Comparison of ENCODE assay signal across 10 mouse cellular contexts in genomic region chr4:88830523-88830922, GRCm38 (mm10). TPM values are rescaled to one million over a fixed set of nuclear protein-coding genes. Genes with fewer than 3 reads are reported as not detected.
DNase-seq lines count a peak whose midpoint lies in the region; ATAC-seq lines count a peak whose summit lies in the region.
"Had no signal": no experiment of that assay in that cellular context is flagged by ENCODE, and none has a peak within 500 bp of the region (broad histone marks: within the 10 kb centered on the region; RNA-seq: fewer than 3 reads in every experiment).

No protein-coding gene starts in this region.

- no peak overlapping the region for H3K27ac ChIP-seq in forebrain, embryonic 14.5 days (ENCODE audit: low read depth, low read length)
- no peak overlapping the region for H3K27ac ChIP-seq in forebrain, embryonic 11.5 days (ENCODE audit: low read depth, low read length)
- H3K27ac ChIP-seq in limb, embryonic 11.5 days (replicated peaks; ENCODE audit: low read depth, low read length) = no peak overlapping the region
- no peak overlapping the region for H3K27ac ChIP-seq in limb, embryonic 10.5 days
- H3K27ac ChIP-seq in midbrain, embryonic 15.5 days = no peak overlapping the region

- peak; percentile 48 for DNase-seq in forebrain, embryonic 14.5 days (ENCODE audit: low spot score)
- no peak for DNase-seq in forebrain, embryonic 11.5 days (ENCODE audit: low spot score)
- peak; percentile 38 for DNase-seq in limb, embryonic 11.5 days (ENCODE audit: low spot score)
- DNase-seq in limb, embryonic 10.5 days (ENCODE audit: low spot score) = no peak
- DNase-seq in adrenal gland, postnatal 14 days = peak; percentile 26
- peak; percentile 46 to 51 for DNase-seq in left cerebral cortex, postnatal 14 days (ENCODE audit: low spot score in 2 of 2)
- peak; percentile 45 for DNase-seq in thymus, postnatal 0 days (ENCODE audit: low spot score)

- no peak overlapping the region for H3K4me2 ChIP-seq in forebrain, embryonic 14.5 days (ENCODE audit: low read length)
- no peak overlapping the region for H3K4me2 ChIP-seq in forebrain, embryonic 11.5 days (ENCODE audit: low read depth, low read length, severe bottlenecking)
- no peak overlapping the region for H3K4me2 ChIP-seq in limb, embryonic 11.5 days (ENCODE audit: low read depth, severe bottlenecking)
- no peak overlapping the region for H3K4me2 ChIP-seq in midbrain, embryonic 15.5 days

- H3K4me3 ChIP-seq in forebrain, embryonic 14.5 days (ENCODE audit: low read depth, low read length) = no peak overlapping the region
- H3K4me3 ChIP-seq in forebrain, embryonic 11.5 days (ENCODE audit: low read depth, low read length) = no peak overlapping the region
- no peak overlapping the region for H3K4me3 ChIP-seq in limb, embryonic 11.5 days (ENCODE audit: low read depth, low read length)
- H3K4me3 ChIP-seq in limb, embryonic 10.5 days = no peak overlapping the region
- no peak overlapping the region for H3K4me3 ChIP-seq in midbrain, embryonic 15.5 days
- H3K4me3 ChIP-seq: erythroblast, embryonic 14.5 days had no signal

- H3K9me3 ChIP-seq in forebrain, embryonic 14.5 days (replicated peaks; ENCODE audit: control insufficient read depth, low read length) = no peaks in the 10 kb centered on the region
- H3K9me3 ChIP-seq in forebrain, embryonic 11.5 days (ENCODE audit: control insufficient read depth, low read length) = no peaks in the 10 kb centered on the region
- H3K9me3 ChIP-seq in limb, embryonic 11.5 days (ENCODE audit: control insufficient read depth, low read length) = no peaks in the 10 kb centered on the region
- H3K9me3 ChIP-seq in limb, embryonic 10.5 days (replicated peaks) = no peaks in the 10 kb centered on the region
- H3K9me3 ChIP-seq in midbrain, embryonic 15.5 days = no peaks in the 10 kb centered on the region

- no peaks in the 10 kb centered on the region for H3K36me3 ChIP-seq in forebrain, embryonic 14.5 days (ENCODE audit: control insufficient read depth, insufficient read depth, low read length)
- no peaks in the 10 kb centered on the region for H3K36me3 ChIP-seq in forebrain, embryonic 11.5 days (ENCODE audit: control insufficient read depth, insufficient read depth, low read length)
- no peaks in the 10 kb centered on the region for H3K36me3 ChIP-seq in limb, embryonic 11.5 days (ENCODE audit: control insufficient read depth, insufficient read depth, low read length)
- H3K36me3 ChIP-seq in limb, embryonic 10.5 days = no peaks in the 10 kb centered on the region
- H3K36me3 ChIP-seq in midbrain, embryonic 15.5 days (replicated peaks) = no peaks in the 10 kb centered on the region

- intact Hi-C loops in left cerebral cortex, postnatal 14 days (cut with DNase I) = no loop called here

- H3K4me1 ChIP-seq in forebrain, embryonic 14.5 days (ENCODE audit: control insufficient read depth, insufficient read depth, low read length) = no peaks in the 10 kb centered on the region
- H3K4me1 ChIP-seq in forebrain, embryonic 11.5 days (replicated peaks; ENCODE audit: control insufficient read depth, insufficient read depth, low read length) = no peaks in the 10 kb centered on the region
- no peaks in the 10 kb centered on the region for H3K4me1 ChIP-seq in limb, embryonic 11.5 days (ENCODE audit: control insufficient read depth, insufficient read depth, low read length)
- no peaks in the 10 kb centered on the region for H3K4me1 ChIP-seq in limb, embryonic 10.5 days
- no peaks in the 10 kb centered on the region for H3K4me1 ChIP-seq in midbrain, embryonic 15.5 days

- no peaks in the 10 kb centered on the region for H3K27me3 ChIP-seq in forebrain, embryonic 14.5 days (replicated peaks; ENCODE audit: control insufficient read depth, insufficient read depth, low read length)
- no peaks in the 10 kb centered on the region for H3K27me3 ChIP-seq in forebrain, embryonic 11.5 days (ENCODE audit: control insufficient read depth, insufficient read depth, low read length)
- H3K27me3 ChIP-seq in limb, embryonic 11.5 days (ENCODE audit: control insufficient read depth, insufficient read depth, low read length) = no peaks in the 10 kb centered on the region
- no peaks in the 10 kb centered on the region for H3K27me3 ChIP-seq in limb, embryonic 10.5 days (ENCODE audit: low read depth, poor library complexity, severe bottlenecking)
- no peaks in the 10 kb centered on the region for H3K27me3 ChIP-seq in midbrain, embryonic 15.5 days (replicated peaks)

- 23% methylated on average over 4 of the region's 4 CpGs for WGBS in forebrain, embryonic 14.5 days
- WGBS in forebrain, embryonic 11.5 days = 31% methylated on average over 4 of the region's 4 CpGs
- WGBS in limb, embryonic 11.5 days = 31% methylated on average over 4 of the region's 4 CpGs
- WGBS in limb, embryonic 10.5 days = 33% methylated on average over 4 of the region's 4 CpGs
- 24% methylated on average over 4 of the region's 4 CpGs for WGBS in midbrain, embryonic 15.5 days

- H3K9ac ChIP-seq in forebrain, embryonic 14.5 days (ENCODE audit: low read length) = no peak overlapping the region
- H3K9ac ChIP-seq in forebrain, embryonic 11.5 days (ENCODE audit: low read length) = no peak overlapping the region
- H3K9ac ChIP-seq in limb, embryonic 11.5 days (ENCODE audit: low read length) = no peak overlapping the region
- no peak overlapping the region for H3K9ac ChIP-seq in midbrain, embryonic 15.5 days

- no peak for ATAC-seq in forebrain, embryonic 14.5 days
- no peak for ATAC-seq in forebrain, embryonic 11.5 days (replicated peaks; ENCODE audit: low FRiP score)
- ATAC-seq in limb, embryonic 11.5 days (ENCODE audit: insufficient number of reproducible peaks, low FRiP score, low TSS enrichment, low read depth) = no peak
- no peak for ATAC-seq in midbrain, embryonic 15.5 days (replicated peaks)

RNA-seq across cellular contexts. Expression of gene Ifna6, which starts 3.3 kb away (rescaled TPM):
- not detected in 2 replicates for polyA plus RNA-seq in forebrain, embryonic 14.5 days (2014; fragmentation: Nextera tagmentation; extraction: Ambion mirVana)
- not detected in 2 replicates for polyA plus RNA-seq in forebrain, embryonic 11.5 days (2014; fragmentation: Nextera tagmentation; extraction: Ambion mirVana)
- polyA plus RNA-seq in limb, embryonic 11.5 days (2014; fragmentation: Nextera tagmentation; extraction: Ambion mirVana) = not detected in 2 replicates
- not detected in 2 replicates for polyA plus RNA-seq in limb, embryonic 10.5 days (2016; fragmentation: Nextera tagmentation; extraction: Ambion mirVana)
- total RNA-seq in adrenal gland, postnatal 14 days (2021) = not detected in 2 replicates
- total RNA-seq in left cerebral cortex, postnatal 14 days (2021) = not detected
- not detected in 2 replicates for polyA plus RNA-seq in thymus, postnatal 0 days (2015; fragmentation: Nextera tagmentation; extraction: Ambion mirVana)
- not detected in 2 replicates for polyA plus RNA-seq in midbrain, embryonic 15.5 days (2015; fragmentation: Nextera tagmentation; extraction: Ambion mirVana)
- total RNA-seq: left cerebral cortex, postnatal 25 days had no signal
- polyA plus RNA-seq: erythroblast, embryonic 14.5 days had no signal

RNA-seq across cellular contexts. Expression of gene Ifna5, which starts 4.8 kb away (rescaled TPM):
- not detected in 2 replicates for polyA plus RNA-seq in forebrain, embryonic 14.5 days (2014; fragmentation: Nextera tagmentation; extraction: Ambion mirVana)
- not detected in 2 replicates for polyA plus RNA-seq in forebrain, embryonic 11.5 days (2014; fragmentation: Nextera tagmentation; extraction: Ambion mirVana)
- not detected in 2 replicates for polyA plus RNA-seq in limb, embryonic 11.5 days (2014; fragmentation: Nextera tagmentation; extraction: Ambion mirVana)
- not detected in 2 replicates for polyA plus RNA-seq in limb, embryonic 10.5 days (2016; fragmentation: Nextera tagmentation; extraction: Ambion mirVana)
- total RNA-seq in adrenal gland, postnatal 14 days (2021) = not detected in 2 replicates
- total RNA-seq in left cerebral cortex, postnatal 14 days (2021) = not detected
- not detected in 2 replicates for polyA plus RNA-seq in thymus, postnatal 0 days (2015; fragmentation: Nextera tagmentation; extraction: Ambion mirVana)
- not detected in 2 replicates for polyA plus RNA-seq in midbrain, embryonic 15.5 days (2015; fragmentation: Nextera tagmentation; extraction: Ambion mirVana)
- total RNA-seq: left cerebral cortex, postnatal 25 days had no signal
- polyA plus RNA-seq: erythroblast, embryonic 14.5 days had no signal

RNA-seq across cellular contexts. Expression of gene Ifna11, which starts 10.8 kb away (rescaled TPM):
- polyA plus RNA-seq in forebrain, embryonic 14.5 days (2014; fragmentation: Nextera tagmentation; extraction: Ambion mirVana) = not detected in 2 replicates
- not detected in 2 replicates for polyA plus RNA-seq in forebrain, embryonic 11.5 days (2014; fragmentation: Nextera tagmentation; extraction: Ambion mirVana)
- not detected in 2 replicates for polyA plus RNA-seq in limb, embryonic 11.5 days (2014; fragmentation: Nextera tagmentation; extraction: Ambion mirVana)
- not detected in 2 replicates for polyA plus RNA-seq in limb, embryonic 10.5 days (2016; fragmentation: Nextera tagmentation; extraction: Ambion mirVana)
- total RNA-seq in adrenal gland, postnatal 14 days (2021) = not detected in 2 replicates
- total RNA-seq in left cerebral cortex, postnatal 14 days (2021) = not detected
- polyA plus RNA-seq in thymus, postnatal 0 days (2015; fragmentation: Nextera tagmentation; extraction: Ambion mirVana) = not detected in 2 replicates
- not detected in 2 replicates for polyA plus RNA-seq in midbrain, embryonic 15.5 days (2015; fragmentation: Nextera tagmentation; extraction: Ambion mirVana)
- total RNA-seq: left cerebral cortex, postnatal 25 days had no signal
- polyA plus RNA-seq: erythroblast, embryonic 14.5 days had no signal

RNA-seq across cellular contexts. Expression of gene Ifna4, which starts 11.1 kb away (rescaled TPM):
- not detected in 2 replicates for polyA plus RNA-seq in forebrain, embryonic 14.5 days (2014; fragmentation: Nextera tagmentation; extraction: Ambion mirVana)
- not detected in 2 replicates for polyA plus RNA-seq in forebrain, embryonic 11.5 days (2014; fragmentation: Nextera tagmentation; extraction: Ambion mirVana)
- not detected in 2 replicates for polyA plus RNA-seq in limb, embryonic 11.5 days (2014; fragmentation: Nextera tagmentation; extraction: Ambion mirVana)
- not detected in 2 replicates for polyA plus RNA-seq in limb, embryonic 10.5 days (2016; fragmentation: Nextera tagmentation; extraction: Ambion mirVana)
- not detected in 2 replicates for total RNA-seq in adrenal gland, postnatal 14 days (2021)
- total RNA-seq in left cerebral cortex, postnatal 14 days (2021) = not detected
- not detected in 2 replicates for polyA plus RNA-seq in thymus, postnatal 0 days (2015; fragmentation: Nextera tagmentation; extraction: Ambion mirVana)
- not detected in 2 replicates for polyA plus RNA-seq in midbrain, embryonic 15.5 days (2015; fragmentation: Nextera tagmentation; extraction: Ambion mirVana)
- total RNA-seq: left cerebral cortex, postnatal 25 days had no signal
- polyA plus RNA-seq: erythroblast, embryonic 14.5 days had no signal

RNA-seq across cellular contexts. Expression of gene Ifna7, which starts 14.5 kb away (rescaled TPM):
- polyA plus RNA-seq in forebrain, embryonic 14.5 days (2014; fragmentation: Nextera tagmentation; extraction: Ambion mirVana) = not detected in 2 replicates
- not detected in 2 replicates for polyA plus RNA-seq in forebrain, embryonic 11.5 days (2014; fragmentation: Nextera tagmentation; extraction: Ambion mirVana)
- not detected in 2 replicates for polyA plus RNA-seq in limb, embryonic 11.5 days (2014; fragmentation: Nextera tagmentation; extraction: Ambion mirVana)
- polyA plus RNA-seq in limb, embryonic 10.5 days (2016; fragmentation: Nextera tagmentation; extraction: Ambion mirVana) = not detected in 2 replicates
- not detected in 2 replicates for total RNA-seq in adrenal gland, postnatal 14 days (2021)
- total RNA-seq in left cerebral cortex, postnatal 14 days (2021) = not detected
- not detected in 2 replicates for polyA plus RNA-seq in thymus, postnatal 0 days (2015; fragmentation: Nextera tagmentation; extraction: Ambion mirVana)
- polyA plus RNA-seq in midbrain, embryonic 15.5 days (2015; fragmentation: Nextera tagmentation; extraction: Ambion mirVana) = not detected in 2 replicates
- total RNA-seq: left cerebral cortex, postnatal 25 days had no signal
- polyA plus RNA-seq: erythroblast, embryonic 14.5 days had no signal

Comparison
In these comparisons a context has a peak if more than half of its experiments do, and no peak if none do; other contexts are left out.
1. DNase-seq: peak in forebrain, embryonic 14.5 days (single experiment), limb, embryonic 11.5 days (single experiment), adrenal gland, postnatal 14 days (single experiment), left cerebral cortex, postnatal 14 days (2 of 2) and thymus, postnatal 0 days (single experiment); none in forebrain, embryonic 11.5 days (single experiment) and limb, embryonic 10.5 days (single experiment).